Mouse (Mus musculus): Measurements from ENCODE around the gene Psmg4. TPM values are rescaled to one million over a fixed set of nuclear protein-coding genes. Genes with fewer than 3 reads are reported as not detected.
A peak's percentile ranks its signal among the peaks of the same experiment; 100 is the strongest.

Gene Psmg4
- polyA plus RNA-seq, 1 experiment from 2014 or later, result 27.1 TPM

DNA sequence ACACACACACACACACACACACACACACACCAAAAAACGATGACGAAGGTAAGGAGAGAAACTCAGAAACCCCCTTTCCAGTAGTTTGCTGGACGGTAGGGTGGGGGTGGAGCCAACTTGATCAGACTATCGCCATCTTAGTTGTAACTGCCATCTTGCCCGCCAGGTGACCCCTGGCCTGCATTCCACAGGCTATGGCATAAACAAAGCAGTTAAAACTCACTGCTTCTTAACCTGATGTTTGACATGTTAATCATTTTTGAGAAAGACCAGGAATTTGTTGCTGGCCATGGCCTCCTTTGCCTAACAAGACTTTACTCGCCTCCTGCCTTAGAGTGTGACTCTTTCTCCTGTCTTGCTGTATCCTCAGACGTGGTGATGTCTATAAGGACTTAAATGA, 10.1 kb upstream of the Psmg4 start:
- Histone ChIP-seq H3K4me3 (ENCODE audit: low read depth, low read length) (no peak overlapping the region), H3K4me2 (ENCODE audit: low read depth, low read length) (no peak overlapping the region), H3K4me1 (ENCODE audit: control insufficient read depth, low read depth, low read length) (no peaks in the 10 kb centered on the region; the same call in 1 of the 2 replicates), H3K27ac (ENCODE audit: low read length) (no peak overlapping the region), H3K36me3 (ENCODE audit: control insufficient read depth, insufficient read depth) (no peaks in the 10 kb centered on the region), H3K9me3 (replicated peaks; ENCODE audit: control insufficient read depth, low read length) (no peaks in the 10 kb centered on the region), H3K27me3 (ENCODE audit: control insufficient read depth, insufficient read depth, low read depth, low read length) (peaks cover 19% of the 10 kb centered on the region), H3K9ac (ENCODE audit: low read depth, low read length) (no peak overlapping the region)
- WGBS (ENCODE audit: insufficient replicate concordance), result 54% methylated on average over 7 of the region's 7 CpGs
- ATAC-seq (ENCODE audit: low read depth), result no peak

DNA sequence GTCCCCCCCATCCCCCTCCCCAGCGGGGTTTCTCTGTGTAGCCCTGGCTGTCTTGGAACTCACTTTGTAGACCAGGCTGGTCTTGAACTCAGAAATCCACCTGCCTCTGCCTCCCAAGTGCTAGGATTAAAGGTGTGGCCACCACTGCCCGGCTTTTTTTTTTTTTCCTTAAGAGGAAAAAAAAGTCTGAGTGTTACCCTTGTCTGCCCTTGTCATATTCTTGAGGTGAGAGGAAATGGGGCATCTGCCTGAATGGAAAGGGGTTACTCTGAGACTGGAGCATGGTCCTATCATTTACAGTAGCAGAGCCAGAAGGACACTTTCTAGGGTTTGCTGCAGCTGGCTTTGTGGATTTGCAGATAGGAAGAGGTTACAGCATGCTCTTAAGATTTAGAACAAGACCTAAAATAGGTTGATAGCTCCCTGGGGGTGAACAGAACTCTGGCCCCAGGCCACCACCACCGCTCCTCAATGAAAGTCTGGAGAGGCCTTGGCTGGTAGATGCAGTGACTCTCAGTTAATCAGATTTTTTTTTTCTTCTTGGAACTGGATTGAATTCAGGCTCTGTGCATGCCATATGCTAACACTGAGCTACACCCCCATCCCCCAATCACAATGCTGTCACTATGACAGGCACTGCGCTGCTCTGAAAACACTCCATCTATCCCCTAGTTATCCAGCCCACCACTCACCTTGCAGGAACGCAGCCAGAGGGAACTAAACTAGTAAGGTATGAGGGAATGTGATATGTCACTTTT, 9.3 kb upstream of the Psmg4 start:
- H3K27ac ChIP-seq (ENCODE audit: low read length), result no peak overlapping the region
- WGBS (ENCODE audit: insufficient replicate concordance), result 57% methylated on average over 5 of the region's 5 CpGs

GRCm38 (mm10) chr13:34154217-34154930, 8.4 kb upstream of the Psmg4 start:
- peak overlapping the region; percentile 28; the same call in 1 of the 2 replicates for H3K4me2 ChIP-seq (ENCODE audit: low read depth, low read length)
- ATAC-seq (ENCODE audit: low read depth), result 0 out of 2 replicates have a peak, but pooled peaks have one; percentile 27
- no peaks in the 10 kb centered on the region for H3K9me3 ChIP-seq (replicated peaks; ENCODE audit: control insufficient read depth, low read length)
- H3K9ac ChIP-seq (ENCODE audit: low read depth, low read length), result no peak overlapping the region
- H3K27ac ChIP-seq (ENCODE audit: low read length), result no peak overlapping the region
- H3K4me3 ChIP-seq (ENCODE audit: low read depth, low read length), result peak overlapping the region; percentile 8; the same call in 1 of the 2 replicates
- H3K27me3 ChIP-seq (ENCODE audit: control insufficient read depth, insufficient read depth, low read depth, low read length), result peaks cover 13% of the 10 kb centered on the region
- 40% methylated on average over 13 of the region's 13 CpGs for WGBS (ENCODE audit: insufficient replicate concordance)
- no peaks in the 10 kb centered on the region for H3K36me3 ChIP-seq (ENCODE audit: control insufficient read depth, insufficient read depth)
- no peaks in the 10 kb centered on the region; the same call in 1 of the 2 replicates for H3K4me1 ChIP-seq (ENCODE audit: control insufficient read depth, low read depth, low read length)

More for the DNA sequence above, 9.3 kb upstream of the Psmg4 start:
- no peaks in the 10 kb centered on the region for H3K36me3 ChIP-seq (ENCODE audit: control insufficient read depth, insufficient read depth)
- H3K4me1 ChIP-seq (ENCODE audit: control insufficient read depth, low read depth, low read length), result no peaks in the 10 kb centered on the region; the same call in 1 of the 2 replicates
- H3K4me3 ChIP-seq (ENCODE audit: low read depth, low read length), result no peak overlapping the region
- no peak overlapping the region for H3K9ac ChIP-seq (ENCODE audit: low read depth, low read length)
- H3K27me3 ChIP-seq (ENCODE audit: control insufficient read depth, insufficient read depth, low read depth, low read length), result peaks cover 19% of the 10 kb centered on the region
- no peak overlapping the region for H3K4me2 ChIP-seq (ENCODE audit: low read depth, low read length)
- ATAC-seq (ENCODE audit: low read depth), result no peak
- H3K9me3 ChIP-seq (replicated peaks; ENCODE audit: control insufficient read depth, low read length), result no peaks in the 10 kb centered on the region

GRCm38 (mm10) chr13:34154931-34155272, 7.9 kb upstream of the Psmg4 start:
- no peak overlapping the region for H3K9ac ChIP-seq (ENCODE audit: low read depth, low read length)
- peaks cover 7% of the 10 kb centered on the region for H3K27me3 ChIP-seq (ENCODE audit: control insufficient read depth, insufficient read depth, low read depth, low read length)
- H3K36me3 ChIP-seq (ENCODE audit: control insufficient read depth, insufficient read depth), result no peaks in the 10 kb centered on the region
- H3K4me2 ChIP-seq (ENCODE audit: low read depth, low read length), result peak overlapping the region; percentile 28; the same call in 1 of the 2 replicates
- H3K4me1 ChIP-seq (ENCODE audit: control insufficient read depth, low read depth, low read length), result no peaks in the 10 kb centered on the region; the same call in 1 of the 2 replicates
- WGBS (ENCODE audit: insufficient replicate concordance), result 15% methylated on average over 3 of the region's 3 CpGs
- H3K9me3 ChIP-seq (replicated peaks; ENCODE audit: control insufficient read depth, low read length), result no peaks in the 10 kb centered on the region
- ATAC-seq (ENCODE audit: low read depth), result no peak
- no peak overlapping the region for H3K27ac ChIP-seq (ENCODE audit: low read length)
- peak overlapping the region; percentile 8; the same call in 1 of the 2 replicates for H3K4me3 ChIP-seq (ENCODE audit: low read depth, low read length)

DNA sequence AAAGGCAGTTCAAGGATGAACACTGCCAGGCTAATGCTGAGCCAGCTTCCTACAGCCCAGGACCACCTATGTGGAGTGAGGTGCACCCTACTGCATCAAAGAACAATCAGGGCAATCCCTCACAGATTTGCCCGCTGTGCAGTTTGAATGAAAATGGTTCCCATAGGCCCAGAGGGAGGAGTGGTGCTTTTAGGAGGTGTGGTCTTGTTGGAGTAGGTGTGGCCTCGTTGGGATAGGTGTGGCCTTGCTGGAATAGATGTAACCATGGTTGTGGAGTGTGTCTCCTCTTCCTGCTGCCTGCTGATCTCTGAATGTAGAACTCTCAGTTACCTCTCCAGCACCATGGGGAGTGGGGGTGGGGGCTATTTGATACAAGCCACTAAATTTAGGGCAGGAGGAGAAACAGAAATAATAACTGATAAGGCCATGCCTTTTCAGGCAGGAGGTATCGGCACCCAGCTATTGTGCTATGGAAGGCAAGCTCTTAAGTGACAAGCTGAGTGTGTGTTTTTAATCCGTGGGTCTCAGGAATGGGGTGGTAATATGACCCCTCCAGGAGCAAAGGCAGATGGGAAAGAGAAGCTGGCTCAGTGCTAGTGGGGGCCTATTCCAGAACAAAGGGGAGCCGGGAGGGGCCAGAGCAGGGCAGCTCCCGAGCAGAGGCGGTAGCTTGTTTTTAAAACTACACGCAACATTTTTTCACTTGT, 6.5 kb upstream of the Psmg4 start:
- Histone ChIP-seq H3K4me1 (ENCODE audit: control insufficient read depth, low read depth, low read length) (no peaks in the 10 kb centered on the region; the same call in 1 of the 2 replicates), H3K36me3 (ENCODE audit: control insufficient read depth, insufficient read depth) (no peaks in the 10 kb centered on the region), H3K9ac (ENCODE audit: low read depth, low read length) (no peak overlapping the region), H3K27me3 (ENCODE audit: control insufficient read depth, insufficient read depth, low read depth, low read length) (no peaks in the 10 kb centered on the region), H3K4me2 (ENCODE audit: low read depth, low read length) (no peak overlapping the region), H3K27ac (ENCODE audit: low read length) (no peak overlapping the region), H3K4me3 (ENCODE audit: low read depth, low read length) (no peak overlapping the region), H3K9me3 (replicated peaks; ENCODE audit: control insufficient read depth, low read length) (no peaks in the 10 kb centered on the region)
- 61% methylated on average over 8 of the region's 8 CpGs for WGBS (ENCODE audit: insufficient replicate concordance)
- no peak for ATAC-seq (ENCODE audit: low read depth)

GRCm38 (mm10) chr13:34156840-34157185, 6.0 kb upstream of the Psmg4 start:
- WGBS (ENCODE audit: insufficient replicate concordance), result 66% methylated on average over 2 of the region's 2 CpGs
- Histone ChIP-seq H3K4me1 (ENCODE audit: control insufficient read depth, low read depth, low read length) (no peaks in the 10 kb centered on the region; the same call in 1 of the 2 replicates), H3K9ac (ENCODE audit: low read depth, low read length) (no peak overlapping the region), H3K4me3 (ENCODE audit: low read depth, low read length) (no peak overlapping the region), H3K27ac (ENCODE audit: low read length) (no peak overlapping the region), H3K27me3 (ENCODE audit: control insufficient read depth, insufficient read depth, low read depth, low read length) (no peaks in the 10 kb centered on the region), H3K4me2 (ENCODE audit: low read depth, low read length) (no peak overlapping the region), H3K9me3 (replicated peaks; ENCODE audit: control insufficient read depth, low read length) (no peaks in the 10 kb centered on the region), H3K36me3 (ENCODE audit: control insufficient read depth, insufficient read depth) (no peaks in the 10 kb centered on the region)
- ATAC-seq (ENCODE audit: low read depth), result no peak

- H3K4me2 ChIP-seq (ENCODE audit: low read depth, low read length), result no peak overlapping the region
- no peak overlapping the region for H3K27ac ChIP-seq (ENCODE audit: low read length)
- no peaks in the 10 kb centered on the region for H3K27me3 ChIP-seq (ENCODE audit: control insufficient read depth, insufficient read depth, low read depth, low read length)
- no peak overlapping the region for H3K4me3 ChIP-seq (ENCODE audit: low read depth, low read length)
- no peaks in the 10 kb centered on the region for H3K9me3 ChIP-seq (replicated peaks; ENCODE audit: control insufficient read depth, low read length)
- no peaks in the 10 kb centered on the region for H3K36me3 ChIP-seq (ENCODE audit: control insufficient read depth, insufficient read depth)
- ATAC-seq (ENCODE audit: low read depth), result no peak
- 75% methylated on average over 3 of the region's 3 CpGs for WGBS (ENCODE audit: insufficient replicate concordance)
- H3K9ac ChIP-seq (ENCODE audit: low read depth, low read length), result no peak overlapping the region
- H3K4me1 ChIP-seq (ENCODE audit: control insufficient read depth, low read depth, low read length), result peaks cover 8% of the 10 kb centered on the region
These were observed 5.1 kb upstream of the Psmg4 start for GRCm38 (mm10) chr13:34157596-34158157.

DNA sequence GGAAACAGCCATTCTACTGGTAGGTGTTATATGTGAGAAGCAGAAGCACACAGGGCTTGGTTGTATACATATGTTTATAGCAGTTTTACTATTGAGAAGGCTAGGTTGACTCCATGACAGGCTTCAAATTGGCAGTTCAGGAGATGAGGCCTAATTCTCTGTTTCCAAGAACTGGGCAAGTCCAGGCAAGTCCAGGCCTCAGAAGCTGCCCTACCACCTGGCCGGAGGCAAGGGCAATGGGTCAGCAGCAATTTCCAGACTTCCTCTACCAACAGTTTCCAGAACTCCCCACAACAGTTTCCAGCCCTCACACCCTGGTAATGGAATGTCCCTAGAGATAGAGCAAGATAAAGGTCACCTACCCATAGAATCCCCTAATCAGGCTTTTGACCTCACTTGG, 2.8 kb upstream of the Psmg4 start:
- H3K36me3 ChIP-seq (ENCODE audit: control insufficient read depth, insufficient read depth), result no peaks in the 10 kb centered on the region
- H3K27me3 ChIP-seq (ENCODE audit: control insufficient read depth, insufficient read depth, low read depth, low read length), result no peaks in the 10 kb centered on the region
- H3K4me1 ChIP-seq (ENCODE audit: control insufficient read depth, low read depth, low read length), result peaks cover 19% of the 10 kb centered on the region
- no peak overlapping the region for H3K4me2 ChIP-seq (ENCODE audit: low read depth, low read length)
- H3K27ac ChIP-seq (ENCODE audit: low read length), result no peak overlapping the region
- H3K9ac ChIP-seq (ENCODE audit: low read depth, low read length), result no peak overlapping the region
- no peak overlapping the region for H3K4me3 ChIP-seq (ENCODE audit: low read depth, low read length)
- no peaks in the 10 kb centered on the region for H3K9me3 ChIP-seq (replicated peaks; ENCODE audit: control insufficient read depth, low read length)
- 64% methylated on average over 1 of the region's 1 CpGs for WGBS (ENCODE audit: insufficient replicate concordance)
- no peak for ATAC-seq (ENCODE audit: low read depth)

All from liver, embryonic 16.5 days (tissue).